Mouse (Mus musculus): ENCODE data around the gene Tmed4. TPM values are rescaled to one million over a fixed set of nuclear protein-coding genes. Genes with fewer than 3 reads are reported as not detected.

The Tmed4 gene
- polyA plus RNA-seq, 1 experiment, result 47.2 TPM

GRCm38 (mm10) chr11:6252824-6253223, 21.8 kb downstream of the Tmed4 start:
- Histone ChIP-seq H3K4me1 (ENCODE audit: control insufficient read depth, insufficient read depth, insufficient read length, low read length) (no peaks in the 10 kb centered on the region), H3K4me3 (ENCODE audit: insufficient read depth, low read depth, low read length) (no peak overlapping the region), H3K27ac (replicated peaks; ENCODE audit: low read depth, low read length) (no peak overlapping the region)

GRCm38 (mm10) chr11:6252248-6252647, 22.4 kb downstream of the Tmed4 start:
- no peak overlapping the region for H3K27ac ChIP-seq (replicated peaks; ENCODE audit: low read depth, low read length)
- no peaks in the 10 kb centered on the region for H3K4me1 ChIP-seq (ENCODE audit: control insufficient read depth, insufficient read depth, insufficient read length, low read length)
- no peak overlapping the region for H3K4me3 ChIP-seq (ENCODE audit: insufficient read depth, low read depth, low read length)

- no peaks in the 10 kb centered on the region for H3K4me1 ChIP-seq (ENCODE audit: control insufficient read depth, insufficient read depth, insufficient read length, low read length)
- H3K27ac ChIP-seq (replicated peaks; ENCODE audit: low read depth, low read length), result no peak overlapping the region
- no peak overlapping the region for H3K4me3 ChIP-seq (ENCODE audit: insufficient read depth, low read depth, low read length)
Measured at GRCm38 (mm10) chr11:6244707-6245106, 30.0 kb downstream of the Tmed4 start.

- no peak overlapping the region for H3K27ac ChIP-seq (replicated peaks; ENCODE audit: low read depth, low read length)
- H3K4me3 ChIP-seq (ENCODE audit: insufficient read depth, low read depth, low read length), result no peak overlapping the region
- H3K4me1 ChIP-seq (ENCODE audit: control insufficient read depth, insufficient read depth, insufficient read length, low read length), result no peaks in the 10 kb centered on the region
Measured at GRCm38 (mm10) chr11:6233025-6233424, 41.6 kb downstream of the Tmed4 start.

GRCm38 (mm10) chr11:6230012-6230411, 44.7 kb downstream of the Tmed4 start, which contains the start of gene Npc1l1:
TSS of gene Npc1l1 (minus strand) at chr11:6230143.
- Histone ChIP-seq H3K27ac (replicated peaks; ENCODE audit: low read depth, low read length) (no peak within 1 kb of the TSS), H3K4me1 (ENCODE audit: control insufficient read depth, insufficient read depth, insufficient read length, low read length) (no peaks in the 10 kb centered on the region), H3K4me3 (ENCODE audit: insufficient read depth, low read depth, low read length) (no peak within 1 kb of the TSS)

- Histone ChIP-seq H3K4me1 (ENCODE audit: control insufficient read depth, insufficient read depth, insufficient read length, low read length) (no peaks in the 10 kb centered on the region), H3K4me3 (ENCODE audit: insufficient read depth, low read depth, low read length) (no peak overlapping the region), H3K27ac (replicated peaks; ENCODE audit: low read depth, low read length) (no peak overlapping the region)
Measured at GRCm38 (mm10) chr11:6224541-6225229, 50.0 kb downstream of the Tmed4 start.

GRCm38 (mm10) chr11:6222187-6222586, 52.5 kb downstream of the Tmed4 start:
- H3K27ac ChIP-seq (replicated peaks; ENCODE audit: low read depth, low read length), result no peak overlapping the region
- no peaks in the 10 kb centered on the region for H3K4me1 ChIP-seq (ENCODE audit: control insufficient read depth, insufficient read depth, insufficient read length, low read length)
- no peak overlapping the region for H3K4me3 ChIP-seq (ENCODE audit: insufficient read depth, low read depth, low read length)

Other genes with a start within 250 kb of the Tmed4 start
- gene Camk2b, start 208.5 kb downstream of the Tmed4 start, polyA plus RNA-seq (2012; ENCODE audit: insufficient read depth, insufficient read length, missing spikeins), result 12.1 and 18.6 TPM in 2 replicates
- not detected in 2 replicates for gene A730071L15Rik, start 74.8 kb downstream of the Tmed4 start, polyA plus RNA-seq (2012; ENCODE audit: insufficient read depth, insufficient read length, missing spikeins)
- gene Nudcd3, start 74.5 kb downstream of the Tmed4 start, polyA plus RNA-seq (2012; ENCODE audit: insufficient read depth, insufficient read length, missing spikeins), result 19.4 and 22.0 TPM in 2 replicates
- gene Npc1l1, start 44.7 kb downstream of the Tmed4 start, polyA plus RNA-seq (2012; ENCODE audit: insufficient read depth, insufficient read length, missing spikeins), result not detected in 2 replicates
- 13.0 and 14.2 TPM in 2 replicates for gene Ddx56, start 7.1 kb downstream of the Tmed4 start, polyA plus RNA-seq (2012; ENCODE audit: insufficient read depth, insufficient read length, missing spikeins)
- gene Ogdh, start 16.8 kb upstream of the Tmed4 start, polyA plus RNA-seq (2012; ENCODE audit: insufficient read depth, insufficient read length, missing spikeins), result 1,179 and 1,285 TPM in 2 replicates
- 20.4 and 25.1 TPM in 2 replicates for gene Zmiz2, start 114.2 kb upstream of the Tmed4 start, polyA plus RNA-seq (2012; ENCODE audit: insufficient read depth, insufficient read length, missing spikeins)
- gene Ppia, start 140.6 kb upstream of the Tmed4 start, polyA plus RNA-seq (2012; ENCODE audit: insufficient read depth, insufficient read length, missing spikeins), result 1,997 and 2,277 TPM in 2 replicates
- gene H2afv, start 169.6 kb upstream of the Tmed4 start, polyA plus RNA-seq (2012; ENCODE audit: insufficient read depth, insufficient read length, missing spikeins), result 54.3 and 66.3 TPM in 2 replicates
- 25.2 and 39.9 TPM in 2 replicates for gene Purb, start 201.0 kb upstream of the Tmed4 start, polyA plus RNA-seq (2012; ENCODE audit: insufficient read depth, insufficient read length, missing spikeins)
- gene Myo1g, start 246.1 kb upstream of the Tmed4 start, polyA plus RNA-seq (2012; ENCODE audit: insufficient read depth, insufficient read length, missing spikeins), result 0.71 and 2.9 TPM in 2 replicates

All from brown adipose tissue, adult 24 weeks (tissue).